Mouse (Mus musculus) liver, adult 2 months (tissue): ENCODE results near the gene Egln1. TPM values are rescaled to one million over a fixed set of nuclear protein-coding genes. Genes with fewer than 3 reads are reported as not detected.

Source experiments
- DNase-seq: peaks from one replicate; pipeline ENCODE4 v3.0.0-alpha.2; 2011; ENCODE audit warnings: low read depth, low spot score; ENCODE audit errors: extremely low read depth
- H3K27ac ChIP-seq: fragments of 200-500 bp; replicated peaks from 2 replicates; pipeline ENCODE4 v1.5.1; 2012; ENCODE audit warnings: low read depth, mild to moderate bottlenecking, control low read depth, inconsistent platforms, low read length; ENCODE audit not compliant: insufficient read depth
- H3K27me3 ChIP-seq: fragments of 200-500 bp; 2 replicates; pipeline ENCODE4 v1.6.1; 2012; ENCODE audit warnings: mild to moderate bottlenecking, moderate library complexity, low read length, inconsistent platforms; ENCODE audit not compliant: control insufficient read depth, insufficient read depth
- H3K36me3 ChIP-seq: fragments of 200-500 bp; 2 replicates; pipeline ENCODE4 v1.6.1; 2012; ENCODE audit warnings: low read length, inconsistent platforms; ENCODE audit not compliant: control insufficient read depth, insufficient read depth
- H3K4me1 ChIP-seq: fragments of 200-500 bp; 2 replicates; pipeline ENCODE4 v1.6.1; 2011; ENCODE audit warnings: low read length; ENCODE audit not compliant: control insufficient read depth, insufficient read depth
- H3K4me3 ChIP-seq: fragments of 200-500 bp; 2 replicates; pipeline ENCODE4 v1.5.1; 2011; ENCODE audit warnings: low read depth, mild to moderate bottlenecking, control low read depth, low read length, moderate library complexity; ENCODE audit not compliant: insufficient read depth
- H3K79me2 ChIP-seq: fragments of 200-500 bp; 2 replicates; pipeline ENCODE4 v1.6.1; 2012; ENCODE audit warnings: inconsistent platforms, mild to moderate bottlenecking, low read length, moderate library complexity; ENCODE audit not compliant: control insufficient read depth, insufficient read depth
- H3K9ac ChIP-seq: fragments of 200-500 bp; 2 replicates; pipeline ENCODE4 v1.6.1; 2012; ENCODE audit warnings: low read depth, mild to moderate bottlenecking, control low read depth, inconsistent platforms, low read length
- CTCF ChIP-seq: fragments of 200-500 bp; IDR thresholded peaks from 2 replicates; pipeline ENCODE4 v1.5.1; 2011; ENCODE audit warnings: low read depth, low read length, control low read depth
- POLR2A ChIP-seq: fragments of 200-500 bp; IDR thresholded peaks from 2 replicates; pipeline ENCODE4 v1.6.1; 2011; ENCODE audit warnings: low read length, control low read depth; ENCODE audit not compliant: insufficient read depth; ENCODE audit errors: extremely low read depth
- WGBS: fragments of 180-500 bp; shearing (Covaris S2); methylation state at CpG from one replicate; pipeline ENCODE4 v1.1.7; 2018; 5-methylcytosine and 5-hydroxymethylcytosine counted together
- polyA plus RNA-seq: library from polyadenylated mRNA; depleted of rRNA; stranded (reverse); fragments of >200 nt; gene quantifications from 2 replicates; pipeline ENCODE4 v1.2.3, GENCODE M21; 2012
- total RNA-seq: library from RNA; depleted of rRNA; stranded (reverse); fragments of >200 nt; gene quantifications from 2 replicates; pipeline ENCODE4 v1.2.3, GENCODE M21; 2014

Gene Egln1
- total and polyA plus RNA-seq, 2 experiments: 11.2 to 12.1 TPM

DNA sequence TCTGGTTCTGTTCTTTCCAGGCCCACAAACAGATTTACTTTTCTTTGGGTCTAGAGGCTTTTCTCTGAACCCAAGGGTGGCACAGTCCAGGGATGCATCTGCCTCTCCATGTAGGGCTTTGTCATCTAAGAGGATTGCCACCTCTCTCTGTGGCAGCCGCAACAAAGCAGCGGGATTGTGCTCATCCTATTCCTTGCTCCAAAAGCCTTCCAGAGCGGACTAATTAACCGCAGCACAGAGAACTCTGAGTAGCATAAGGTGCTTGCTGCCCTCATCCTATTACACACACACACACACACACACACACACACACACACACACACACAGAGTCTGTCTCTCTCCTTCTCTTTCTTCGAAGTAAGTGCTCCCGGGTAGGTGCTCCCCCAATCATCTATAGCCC is 5.3 kb downstream of the Egln1 start:
- no peak overlapping the region for H3K4me3 ChIP-seq
- WGBS: 95% methylated on average over 6 of the region's 6 CpGs
- TF ChIP-seq CTCF: no peak
- TF ChIP-seq POLR2A: no peak
- peaks cover 52% of the 10 kb centered on the region for H3K79me2 ChIP-seq
- H3K36me3 ChIP-seq: no peaks in the 10 kb centered on the region
- no peak overlapping the region for H3K27ac ChIP-seq
- no peak for DNase-seq
- no peaks in the 10 kb centered on the region for H3K27me3 ChIP-seq
- H3K9ac ChIP-seq: no peak overlapping the region
- H3K4me1 ChIP-seq: peaks cover 9% of the 10 kb centered on the region

DNA sequence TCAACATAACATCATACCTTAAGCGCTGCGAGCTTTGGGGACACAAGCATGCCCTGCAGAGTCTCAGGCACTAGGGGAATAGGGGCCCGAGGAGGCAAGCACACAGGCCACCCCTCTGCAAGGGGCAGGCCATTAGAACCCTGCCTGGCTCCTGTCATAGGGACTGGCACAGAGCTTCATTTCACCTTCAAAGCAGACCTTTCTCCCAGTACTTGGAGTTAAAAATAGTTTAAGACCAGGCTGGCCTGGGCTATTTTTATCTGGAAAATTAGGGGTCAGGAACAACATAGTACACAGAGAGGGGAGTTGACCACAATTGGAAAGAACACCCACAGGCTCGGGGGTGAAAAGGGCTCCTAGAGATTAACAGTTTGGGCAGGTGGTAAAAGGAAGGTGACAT is 11.8 kb downstream of the Egln1 start:
- H3K36me3 ChIP-seq: no peaks in the 10 kb centered on the region
- no peak overlapping the region for H3K9ac ChIP-seq
- DNase-seq: no peak
- H3K79me2 ChIP-seq: peaks cover 44% of the 10 kb centered on the region
- H3K4me3 ChIP-seq: no peak overlapping the region
- no peak overlapping the region for H3K27ac ChIP-seq
- TF ChIP-seq CTCF: no peak
- TF ChIP-seq POLR2A: no peak
- H3K4me1 ChIP-seq: no peaks in the 10 kb centered on the region; the same call in 1 of the 2 replicates
- WGBS: 96% methylated on average over 4 of the region's 4 CpGs
- no peaks in the 10 kb centered on the region for H3K27me3 ChIP-seq

DNA sequence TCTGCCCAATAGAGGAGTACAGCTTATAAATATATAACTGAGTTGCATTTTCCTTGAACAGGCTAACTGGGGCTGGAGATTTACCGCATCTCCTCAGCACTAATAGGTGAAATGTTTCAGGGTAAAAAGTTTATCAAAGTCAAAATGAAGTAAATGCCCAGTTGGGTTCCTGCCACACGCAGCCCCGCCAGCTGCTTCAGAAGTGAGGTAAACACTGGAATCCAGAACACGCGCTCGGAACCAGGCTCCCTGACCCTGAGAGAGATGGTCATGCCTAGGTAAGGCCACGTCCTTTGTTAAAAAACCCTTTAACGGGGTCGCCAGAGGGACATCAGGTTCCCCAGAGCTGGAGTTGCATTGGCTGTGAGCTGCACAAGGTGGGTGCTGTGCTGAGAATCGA is 12.4 kb downstream of the Egln1 start:
- Histone ChIP-seq H3K27me3 (no peaks in the 10 kb centered on the region), H3K9ac (no peak overlapping the region), H3K79me2 (peaks cover 42% of the 10 kb centered on the region), H3K4me3 (no peak overlapping the region), H3K36me3 (no peaks in the 10 kb centered on the region), H3K4me1 (no peaks in the 10 kb centered on the region; the same call in 1 of the 2 replicates), H3K27ac (no peak overlapping the region)
- TF ChIP-seq CTCF: no peak
- no peak for TF ChIP-seq POLR2A
- WGBS: 98% methylated on average over 10 of the region's 10 CpGs
- no peak for DNase-seq

DNA sequence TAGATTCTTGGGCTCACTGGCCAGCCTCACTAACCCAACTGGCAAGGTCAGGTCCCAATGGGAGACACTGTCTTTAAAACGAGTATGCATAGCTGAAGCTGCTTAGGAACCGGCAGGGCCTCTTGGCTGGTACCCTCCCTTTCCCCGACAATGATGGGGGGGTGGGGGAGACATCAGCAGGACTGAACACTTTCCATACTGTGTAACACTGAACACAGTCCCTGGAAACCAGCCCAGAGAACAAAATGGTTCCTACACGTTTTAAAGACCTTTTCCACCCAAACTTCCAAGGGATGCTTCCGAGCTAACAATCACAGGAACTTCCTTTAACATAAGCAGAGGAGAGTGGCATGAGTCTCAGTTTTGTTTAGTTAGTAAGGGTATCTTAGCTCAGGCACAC is 14.0 kb downstream of the Egln1 start:
- Histone ChIP-seq H3K4me1 (peaks cover 2% of the 10 kb centered on the region), H3K4me3 (no peak overlapping the region), H3K27ac (no peak overlapping the region), H3K79me2 (peaks cover 33% of the 10 kb centered on the region), H3K9ac (no peak overlapping the region), H3K27me3 (no peaks in the 10 kb centered on the region), H3K36me3 (no peaks in the 10 kb centered on the region)
- DNase-seq: no peak
- WGBS: 86% methylated on average over 5 of the region's 5 CpGs
- TF ChIP-seq POLR2A: no peak
- no peak for TF ChIP-seq CTCF

DNA sequence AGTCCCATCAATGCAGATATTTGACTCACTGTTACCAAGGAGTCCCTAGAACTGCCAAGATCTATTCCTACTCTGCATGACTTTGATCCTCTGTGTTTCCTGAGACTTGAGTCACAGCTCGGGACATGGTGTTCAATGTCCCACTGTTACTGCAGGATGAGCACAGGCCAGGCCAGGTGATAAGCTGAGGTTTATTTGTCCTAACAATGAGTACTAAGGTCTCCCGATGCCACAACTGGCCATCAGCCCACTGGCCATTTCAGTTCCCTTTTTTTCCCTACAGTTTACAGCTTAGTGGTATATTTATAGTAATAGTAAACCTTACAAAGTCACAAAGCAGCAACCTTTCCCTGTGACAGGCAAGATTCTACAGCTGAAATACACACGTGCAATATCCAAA is 16.7 kb downstream of the Egln1 start:
- 33% methylated on average over 3 of the region's 3 CpGs for WGBS
- Histone ChIP-seq H3K4me3 (no peak overlapping the region), H3K9ac (no peak overlapping the region), H3K36me3 (no peaks in the 10 kb centered on the region), H3K27me3 (no peaks in the 10 kb centered on the region; the same call in 1 of the 2 replicates), H3K4me1 (peaks cover 3% of the 10 kb centered on the region), H3K27ac (no peak overlapping the region), H3K79me2 (peaks cover 33% of the 10 kb centered on the region)
- TF ChIP-seq CTCF: no peak
- no peak for TF ChIP-seq POLR2A
- DNase-seq: peak; percentile 52

DNA sequence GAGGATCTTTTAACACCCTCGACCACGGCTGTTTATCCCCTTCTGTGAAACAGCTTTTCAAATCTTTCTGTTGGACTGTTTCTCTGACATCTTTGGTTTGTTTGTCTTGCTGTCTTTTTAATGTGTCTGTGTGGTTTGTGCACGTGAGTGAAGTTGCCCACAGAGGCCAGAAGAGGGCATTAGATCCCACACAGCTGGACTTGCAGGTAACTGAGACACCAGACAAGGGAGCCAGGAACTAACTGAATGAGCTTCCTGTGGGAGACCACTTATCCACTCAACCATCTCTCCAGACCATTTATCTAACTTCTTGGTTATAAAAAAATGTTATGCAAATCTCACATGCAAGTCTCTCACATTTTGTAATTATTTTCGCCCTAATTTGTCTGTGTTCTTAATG is 18.5 kb downstream of the Egln1 start:
- Histone ChIP-seq H3K27ac (no peak overlapping the region), H3K9ac (no peak overlapping the region), H3K4me1 (peaks cover 15% of the 10 kb centered on the region), H3K79me2 (peaks cover 23% of the 10 kb centered on the region; the same call in 1 of the 2 replicates), H3K4me3 (no peak overlapping the region), H3K27me3 (no peaks in the 10 kb centered on the region; the same call in 1 of the 2 replicates), H3K36me3 (no peaks in the 10 kb centered on the region)
- WGBS: 96% methylated on average over 4 of the region's 4 CpGs
- TF ChIP-seq POLR2A (no peak), CTCF (no peak)
- DNase-seq: no peak
